ENCODE assay signal across 9 mouse cellular contexts in genomic region chr9:45632520-45632919, GRCm38 (mm10).
DNase-seq lines count a peak whose midpoint lies in the region; ATAC-seq and TF ChIP-seq lines count a peak whose summit lies in the region.
"Had no signal": no experiment of that assay in that cellular context is flagged by ENCODE, and none has a peak within 500 bp of the region (broad histone marks: within the 10 kb centered on the region; RNA-seq: fewer than 3 reads in every experiment).

No protein-coding gene starts in this region.

- no peak for ATAC-seq in kidney, postnatal 0 days (replicated peaks; ENCODE audit: low FRiP score, low read depth)
- ATAC-seq in forebrain, embryonic 12.5 days (ENCODE audit: low FRiP score), result peak; percentile 86
- peak; percentile 35; the same call in 1 of the 2 replicates for ATAC-seq in lung, embryonic 15.5 days (ENCODE audit: borderline replicate concordance, extremely low read depth, low FRiP score, low TSS enrichment)
- no peak for ATAC-seq in monocyte, adult 5-6 weeks (replicated peaks; ENCODE audit: insufficient number of reproducible peaks, low FRiP score, low TSS enrichment, poor library complexity, severe bottlenecking)
- ATAC-seq: Patski had no signal

- no peaks in the 10 kb centered on the region for H3K27me3 ChIP-seq in kidney, postnatal 0 days (ENCODE audit: insufficient read depth, low read length)
- H3K27me3 ChIP-seq in forebrain, embryonic 12.5 days, result no peaks in the 10 kb centered on the region
- H3K27me3 ChIP-seq in lung, embryonic 15.5 days, result no peaks in the 10 kb centered on the region

- no peaks in the 10 kb centered on the region; the same call in 1 of the 2 replicates for H3K4me1 ChIP-seq in kidney, postnatal 0 days (replicated peaks; ENCODE audit: insufficient read depth, low read length)
- peaks cover 34% of the 10 kb centered on the region for H3K4me1 ChIP-seq in forebrain, embryonic 12.5 days
- peaks cover 10% of the 10 kb centered on the region for H3K4me1 ChIP-seq in lung, embryonic 15.5 days

- H3K4me2 ChIP-seq in kidney, postnatal 0 days (ENCODE audit: low read length), result no peak overlapping the region
- H3K4me2 ChIP-seq in forebrain, embryonic 12.5 days, result no peak overlapping the region; the same call in 1 of the 2 replicates
- H3K4me2 ChIP-seq in lung, embryonic 15.5 days, result no peak overlapping the region

- no peak overlapping the region for H3K27ac ChIP-seq in kidney, postnatal 0 days
- H3K27ac ChIP-seq in forebrain, embryonic 12.5 days, result peak overlapping the region; percentile 94
- H3K27ac ChIP-seq in lung, embryonic 15.5 days, result no peak overlapping the region

- TF ChIP-seq CTCF in kidney, postnatal 0 days (IDR thresholded peaks at IDR 0.05; ENCODE audit: low read depth), result no peak

- DNase-seq in kidney, postnatal 0 days (ENCODE audit: low spot score), result peak; percentile 19
- DNase-seq in kidney, adult 8-10 months, result no peak
- peak; percentile 38 to 44 for DNase-seq in adrenal gland, postnatal 36 days
- no peak for DNase-seq in spleen, adult 12 weeks (ENCODE audit: low spot score)
- DNase-seq in spleen, postnatal 4 days (ENCODE audit: low spot score in 2 of 2), result no peak

- no peak overlapping the region for H3K9ac ChIP-seq in kidney, postnatal 0 days (ENCODE audit: low read depth, low read length)
- H3K9ac ChIP-seq in forebrain, embryonic 12.5 days, result peak overlapping the region; percentile 12; the same call in 1 of the 2 replicates
- no peak overlapping the region for H3K9ac ChIP-seq in lung, embryonic 15.5 days

- no peaks in the 10 kb centered on the region for H3K9me3 ChIP-seq in kidney, postnatal 0 days (replicated peaks; ENCODE audit: low read length)
- no peaks in the 10 kb centered on the region for H3K9me3 ChIP-seq in forebrain, embryonic 12.5 days
- H3K9me3 ChIP-seq in lung, embryonic 15.5 days, result no peaks in the 10 kb centered on the region

- no peaks in the 10 kb centered on the region for H3K36me3 ChIP-seq in kidney, postnatal 0 days (ENCODE audit: insufficient read depth, low read length)
- H3K36me3 ChIP-seq in forebrain, embryonic 12.5 days (replicated peaks), result no peaks in the 10 kb centered on the region
- H3K36me3 ChIP-seq in lung, embryonic 15.5 days, result no peaks in the 10 kb centered on the region

- H3K4me3 ChIP-seq in kidney, postnatal 0 days (replicated peaks; ENCODE audit: low read depth, low read length), result no peak overlapping the region
- H3K4me3 ChIP-seq in forebrain, embryonic 12.5 days (replicated peaks), result no peak overlapping the region
- no peak overlapping the region for H3K4me3 ChIP-seq in lung, embryonic 15.5 days

- WGBS in kidney, postnatal 0 days, result 26% methylated on average over 10 of the region's 10 CpGs
- 36% methylated on average over 10 of the region's 10 CpGs for WGBS in forebrain, embryonic 12.5 days
- 29% methylated on average over 10 of the region's 10 CpGs for WGBS in lung, embryonic 15.5 days

Comparison
In these comparisons a context has a peak if more than half of its experiments do, and no peak if none do; other contexts are left out.
1. DNase-seq: peak in kidney, postnatal 0 days (single experiment) and adrenal gland, postnatal 36 days (2 of 2); none in kidney, adult 8-10 months (0 of 2), spleen, adult 12 weeks (single experiment) and spleen, postnatal 4 days (0 of 2).
2. ATAC-seq: peak in forebrain, embryonic 12.5 days (single experiment) and lung, embryonic 15.5 days (single experiment); none in kidney, postnatal 0 days (single experiment) and monocyte, adult 5-6 weeks (single experiment).